Mouse (Mus musculus) mouse trophoblast stem cell (cell line): ENCODE data around the gene Rhox4f.
"Not testable (repeated sequence)": the region's sequence is repeated elsewhere in the genome, so short reads cannot be mapped to it uniquely, and the experiment has no call there.

Experiments
- in situ Hi-C, 2 experiments: fragments of 300-500 bp; cut with MseI, MboI; formaldehyde crosslinking; loops; 2 replicates in 1 of 2; 3 replicates in 1 of 2; pipeline ENCODE4 v1.15.1; 2025

The Rhox4f gene

GRCm38 (mm10) chrX:37607604-37608003 lies at the start of gene Rhox4f:
Gene Rhox4f (minus strand): TSS chrX:37607704.
- in situ Hi-C loops: not testable (repeated sequence)

- in situ Hi-C loops: not testable (repeated sequence)
Measured at GRCm38 (mm10) chrX:37651227-37651626, 43.7 kb upstream of the Rhox4f start, which contains the start of gene Rhox4g. Gene Rhox4g (minus strand): TSS chrX:37651327.

- in situ Hi-C loops: loop anchor here in 1 of 2 experiments (5.0 kb wide), 1 partner anchor 151 kb away; the partner anchor contains the start of gene Rhox2d
Measured at GRCm38 (mm10) chrX:37643370-37643769, 35.9 kb upstream of the Rhox4f start, which contains the start of gene Rhox2g. Gene Rhox2g (minus strand): TSS chrX:37643470.

- in situ Hi-C loops: not testable (repeated sequence)
Measured at GRCm38 (mm10) chrX:37628512-37628911, 21.0 kb upstream of the Rhox4f start, which contains the start of gene Rhox3g. Gene Rhox3g (minus strand): TSS chrX:37628612.

GRCm38 (mm10) chrX:37580692-37581091 lies 26.8 kb downstream of the Rhox4f start, which contains the start of gene Rhox3f:
Gene Rhox3f (plus strand): TSS chrX:37580992.
- in situ Hi-C loops: not testable (repeated sequence)

- in situ Hi-C loops: not testable (repeated sequence)
Measured at GRCm38 (mm10) chrX:37572638-37573037, 34.9 kb downstream of the Rhox4f start.

GRCm38 (mm10) chrX:37571105-37571504 lies 36.4 kb downstream of the Rhox4f start, which contains the start of gene Rhox2f:
Gene Rhox2f (plus strand): TSS chrX:37571405.
- in situ Hi-C loops: not testable (repeated sequence)

GRCm38 (mm10) chrX:37557112-37557511 lies 50.4 kb downstream of the Rhox4f start, which contains the start of gene Rhox4e:
Gene Rhox4e (plus strand): TSS chrX:37557412.
- in situ Hi-C loops: not testable (repeated sequence)
